Mouse (Mus musculus) cerebellum, adult 18-20 months (tissue): ENCODE measurements around the gene Cryzl2.

ENCODE experiments used
- DNase-seq, 2 experiments: peaks; one replicate each; pipeline ENCODE4 v3.0.0; 2021

Cryzl2 gene

DNA sequence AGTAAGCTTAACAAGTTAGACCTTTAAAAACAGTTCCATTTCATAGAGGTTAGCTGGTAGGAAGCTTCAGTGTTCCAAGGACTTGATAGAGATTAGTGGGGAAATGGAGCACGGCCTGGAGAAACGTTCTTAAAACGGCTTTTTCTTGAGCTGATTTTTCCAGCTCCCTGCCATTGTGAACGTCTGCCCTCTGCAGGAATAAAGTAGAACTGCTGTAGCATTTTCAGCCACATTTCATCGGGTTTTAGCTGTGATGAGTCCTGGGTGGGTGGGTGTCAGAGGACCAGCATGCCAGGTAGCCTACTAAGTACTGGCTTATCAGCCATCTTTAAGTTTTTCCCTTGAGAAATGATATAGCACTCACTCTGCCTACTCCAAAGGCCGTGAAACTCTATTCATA lies 78.1 kb downstream of the Cryzl2 start:
- peak; percentile 39 to 62 for DNase-seq

DNA sequence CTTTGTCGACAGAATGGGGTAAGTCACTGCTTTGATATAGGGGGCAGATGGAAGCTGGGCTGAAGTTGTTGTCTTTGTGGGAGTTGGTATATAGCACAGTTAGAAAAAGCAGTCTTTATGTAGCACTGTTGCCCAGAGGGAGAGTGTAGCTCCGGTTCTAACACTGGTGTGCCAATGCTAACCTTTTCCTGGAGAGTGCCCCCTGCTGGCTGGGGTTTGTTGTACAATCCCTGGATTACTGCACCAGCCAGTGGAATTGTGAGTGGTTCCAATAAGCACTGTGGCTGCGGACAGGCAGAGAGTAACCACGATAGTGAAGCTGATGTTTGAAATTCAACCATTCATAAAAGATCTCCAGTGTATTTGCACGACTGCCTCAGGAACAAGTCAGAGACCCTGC lies 79.3 kb downstream of the Cryzl2 start:
- DNase-seq, result no peak
